Mouse (Mus musculus) lung, embryonic 14.5 days (tissue): ENCODE measurements at regions not wholly inside any gene's neighbourhood (a gene's known extent, or its start where the extent isn't known, plus 50 kb on each side); places are given as distances from the start of the nearest gene placed in this dataset.

Experiments used
- ATAC-seq: fragments of 200-750 bp; cut with Nextera tagmentation; 2 replicates; pipeline ENCODE4 v1.8.0; 2017; ENCODE audit warnings: mild to moderate bottlenecking, moderate TSS enrichment, moderate library complexity; ENCODE audit not compliant: insufficient read depth
- DNase-seq: peaks from one replicate; pipeline ENCODE4 v3.0.0-alpha.2; 2015
- H3K27ac ChIP-seq: fragments of 300-500 bp; sonication (generic); 2 replicates; pipeline ENCODE4 v1.5.1; 2014; ENCODE audit warnings: low read depth, mild to moderate bottlenecking, moderate library complexity
- H3K27me3 ChIP-seq: fragments of 300-500 bp; sonication (generic); 2 replicates; pipeline ENCODE4 v1.6.1; 2014; ENCODE audit warnings: low read length, control low read depth; ENCODE audit not compliant: insufficient read depth
- H3K36me3 ChIP-seq: fragments of 300-500 bp; sonication (generic); 2 replicates; pipeline ENCODE4 v1.6.1; 2014; ENCODE audit warnings: control low read depth; ENCODE audit not compliant: insufficient read depth
- H3K4me1 ChIP-seq: fragments of 300-500 bp; sonication (generic); 2 replicates; pipeline ENCODE4 v1.6.1; 2014; ENCODE audit warnings: antibody characterized with exemption, control low read depth; ENCODE audit not compliant: insufficient read depth
- H3K4me2 ChIP-seq: fragments of 300-500 bp; sonication (generic); 2 replicates; pipeline ENCODE4 v1.6.1; 2014; ENCODE audit warnings: mild to moderate bottlenecking
- H3K4me3 ChIP-seq: fragments of 300-500 bp; sonication (generic); 2 replicates; pipeline ENCODE4 v1.5.1; 2014; ENCODE audit warnings: low read depth, low read length
- H3K9ac ChIP-seq: fragments of 300-500 bp; sonication (generic); 2 replicates; pipeline ENCODE4 v1.6.1; 2014
- H3K9me3 ChIP-seq: fragments of 300-500 bp; sonication (generic); 2 replicates; pipeline ENCODE4 v1.6.1; 2016; ENCODE audit warnings: low read depth, low read length, control low read depth
- CTCF ChIP-seq: IDR thresholded peaks from 2 replicates; pipeline ENCODE4 v1.5.1; 2016; ENCODE audit warnings: antibody characterized with exemption, low read depth
- WGBS: fragments of 180-500 bp; shearing (Covaris S2); extraction: QIAGEN DNeasy Blood & Tissue Kit; methylation state at CpG from one replicate; pipeline ENCODE4 v1.1.7; 2014; 5-methylcytosine and 5-hydroxymethylcytosine counted together

- H3K9me3 ChIP-seq, result no peaks in the 10 kb centered on the region
- WGBS, result 30% methylated on average over 3 of the region's 3 CpGs
- peak; percentile 51 for DNase-seq
- no peak overlapping the region for H3K4me2 ChIP-seq
- H3K4me1 ChIP-seq, result peaks cover 7% of the 10 kb centered on the region
- ATAC-seq, result peak; percentile 51; the same call in 1 of the 2 replicates
- no peaks in the 10 kb centered on the region for H3K36me3 ChIP-seq
- H3K9ac ChIP-seq, result no peak overlapping the region
- H3K4me3 ChIP-seq, result no peak overlapping the region
- H3K27me3 ChIP-seq, result no peaks in the 10 kb centered on the region
- no peak for TF ChIP-seq CTCF
- no peak overlapping the region for H3K27ac ChIP-seq
Observed at GRCm38 (mm10) chr17:64915708-64916107, 79.8 kb upstream of the 4930583I09Rik start.

DNA sequence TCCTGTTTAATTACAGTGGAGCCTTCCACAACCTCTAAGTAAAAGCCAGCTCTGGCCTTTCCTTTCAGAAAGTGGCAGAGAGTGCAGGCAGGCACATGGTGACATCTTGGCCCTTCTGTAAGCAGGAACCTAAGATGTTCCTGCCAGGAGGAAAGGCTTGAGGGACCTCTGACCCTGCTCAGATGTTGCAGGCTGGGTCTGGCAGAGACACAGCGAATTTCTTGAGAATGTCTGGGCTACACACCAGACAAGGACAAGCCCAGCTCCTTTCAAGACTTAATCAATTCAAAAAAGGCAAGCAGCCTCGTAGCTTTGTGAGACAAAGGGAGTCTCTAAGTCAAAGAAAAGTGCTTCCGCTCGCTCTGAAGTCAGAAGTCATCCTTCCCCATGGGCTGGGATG, 79.2 kb upstream of the 4930583I09Rik start:
- DNase-seq (peak; percentile 42), ATAC-seq (peak; percentile 51; the same call in 1 of the 2 replicates)
- Histone ChIP-seq H3K4me2 (no peak overlapping the region), H3K27ac (0 out of 2 replicates have a peak overlapping the region, but pooled peaks have one; percentile 15), H3K9ac (no peak overlapping the region), H3K27me3 (no peaks in the 10 kb centered on the region), H3K4me1 (peaks cover 7% of the 10 kb centered on the region), H3K9me3 (no peaks in the 10 kb centered on the region), H3K4me3 (no peak overlapping the region), H3K36me3 (no peaks in the 10 kb centered on the region)
- WGBS, result 37% methylated on average over 4 of the region's 4 CpGs
- TF ChIP-seq CTCF, result no peak

GRCm38 (mm10) chr17:64914302-64914701, 78.4 kb upstream of the 4930583I09Rik start:
- 27% methylated on average over 8 of the region's 8 CpGs for WGBS
- Histone ChIP-seq H3K27me3 (no peaks in the 10 kb centered on the region), H3K9ac (no peak overlapping the region), H3K4me1 (peaks cover 7% of the 10 kb centered on the region), H3K4me2 (no peak overlapping the region), H3K4me3 (no peak overlapping the region), H3K9me3 (no peaks in the 10 kb centered on the region), H3K27ac (no peak overlapping the region), H3K36me3 (no peaks in the 10 kb centered on the region)
- DNase-seq (peak; percentile 84), ATAC-seq (peak; percentile 60; the same call in 1 of the 2 replicates)
- TF ChIP-seq CTCF, result no peak

- no peak overlapping the region for H3K27ac ChIP-seq
- no peak overlapping the region for H3K9ac ChIP-seq
- H3K9me3 ChIP-seq, result peaks cover 3% of the 10 kb centered on the region; the same call in 1 of the 2 replicates
- H3K4me1 ChIP-seq, result no peaks in the 10 kb centered on the region
- no peak overlapping the region for H3K4me3 ChIP-seq
- H3K27me3 ChIP-seq, result no peaks in the 10 kb centered on the region
- H3K4me2 ChIP-seq, result no peak overlapping the region
- 78% methylated on average over 1 of the region's 1 CpGs for WGBS
- ATAC-seq (no peak), DNase-seq (no peak)
- no peak for TF ChIP-seq CTCF
- H3K36me3 ChIP-seq, result no peaks in the 10 kb centered on the region
Observed at GRCm38 (mm10) chr17:64908671-64909070, 72.8 kb upstream of the 4930583I09Rik start.

GRCm38 (mm10) chr17:64901721-64902623, 66.1 kb upstream of the 4930583I09Rik start:
- no peak for TF ChIP-seq CTCF
- Histone ChIP-seq H3K27me3 (no peaks in the 10 kb centered on the region), H3K9me3 (no peaks in the 10 kb centered on the region), H3K9ac (no peak overlapping the region), H3K4me3 (no peak overlapping the region), H3K36me3 (no peaks in the 10 kb centered on the region), H3K4me1 (no peaks in the 10 kb centered on the region), H3K27ac (no peak overlapping the region), H3K4me2 (no peak overlapping the region)
- 54% methylated on average over 17 of the region's 17 CpGs for WGBS
- ATAC-seq (no peak), DNase-seq (no peak)

DNA sequence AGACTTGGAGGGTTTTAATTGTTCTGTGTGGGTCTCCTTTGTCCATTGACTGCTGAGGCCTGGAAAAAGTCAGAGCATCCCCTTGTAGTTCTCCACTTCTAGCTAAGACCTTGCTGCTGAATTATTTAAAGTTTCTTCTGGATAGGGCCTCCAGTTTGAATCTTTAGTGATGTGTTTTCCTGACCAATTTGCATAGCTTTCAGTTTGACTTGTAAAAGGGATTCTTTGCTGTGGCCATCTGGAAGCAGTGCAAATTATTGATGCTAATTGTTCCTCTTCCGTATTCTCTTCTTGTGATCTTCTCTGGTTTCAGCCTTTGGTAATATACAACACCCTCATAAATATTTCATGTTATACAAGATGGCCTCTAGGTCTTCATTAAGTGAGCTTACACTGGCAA, 61.6 kb upstream of the 4930583I09Rik start:
- H3K27ac ChIP-seq, result no peak overlapping the region
- DNase-seq, result no peak
- ATAC-seq, result no peak
- 95% methylated on average over 1 of the region's 1 CpGs for whole genome bisulfite sequencing
- no peaks in the 10 kb centered on the region for H3K27me3 ChIP-seq
- no peak overlapping the region for H3K4me3 ChIP-seq
- no peaks in the 10 kb centered on the region for H3K9me3 ChIP-seq
- H3K4me2 ChIP-seq, result no peak overlapping the region
- H3K36me3 ChIP-seq, result no peaks in the 10 kb centered on the region
- H3K4me1 ChIP-seq, result no peaks in the 10 kb centered on the region
- no peak for TF ChIP-seq CTCF
- no peak overlapping the region for H3K9ac ChIP-seq

DNA sequence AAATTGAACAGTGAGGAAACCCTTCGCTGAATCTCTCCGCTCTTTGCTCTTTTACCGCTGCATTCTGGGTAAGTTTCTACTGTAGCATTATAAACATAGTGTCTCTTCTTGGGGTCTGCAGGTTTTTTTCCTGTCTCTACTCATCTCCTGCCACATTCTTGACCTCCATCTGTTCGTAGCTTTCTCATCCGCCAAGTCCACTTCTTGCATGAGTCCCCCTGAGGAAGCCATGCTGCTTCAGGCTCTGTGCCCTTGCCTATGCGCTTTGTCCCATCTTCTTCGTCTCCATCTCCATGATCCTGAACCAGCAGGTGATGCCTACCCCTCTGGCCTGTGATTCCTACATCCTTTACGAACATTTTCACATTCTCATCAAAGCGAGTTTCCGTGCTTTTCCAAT, 60.0 kb upstream of the 4930583I09Rik start:
- ATAC-seq, result no peak
- Histone ChIP-seq H3K9me3 (no peaks in the 10 kb centered on the region), H3K27ac (no peak overlapping the region), H3K36me3 (no peaks in the 10 kb centered on the region), H3K4me3 (no peak overlapping the region), H3K27me3 (no peaks in the 10 kb centered on the region), H3K4me1 (no peaks in the 10 kb centered on the region), H3K4me2 (no peak overlapping the region), H3K9ac (no peak overlapping the region)
- no peak for DNase-seq
- 90% methylated on average over 10 of the region's 10 CpGs for WGBS
- TF ChIP-seq CTCF, result no peak
